Mouse (Mus musculus) kidney, adult 9 months (tissue): ENCODE measurements around the gene Dcps.
"Not testable (repeated sequence)": the region's sequence is repeated elsewhere in the genome, so short reads cannot be mapped to it uniquely, and the experiment has no call there.

ENCODE experiments used
- DNase-seq: peaks from one replicate; pipeline ENCODE4 v3.0.0; 2022

The Dcps gene

GRCm38 (mm10) chr9:35176124-35176659, 331 bp upstream of the Dcps start:
- DNase-seq, result no peak

- no peak for DNase-seq
These were observed 2.5 kb downstream of the Dcps start for GRCm38 (mm10) chr9:35173331-35173730.

GRCm38 (mm10) chr9:35170071-35170470, 5.8 kb downstream of the Dcps start:
- no peak for DNase-seq

GRCm38 (mm10) chr9:35166798-35167635, 8.8 kb downstream of the Dcps start:
- peak; percentile 89 for DNase-seq

GRCm38 (mm10) chr9:35166144-35166797, 9.6 kb downstream of the Dcps start:
- no peak for DNase-seq

GRCm38 (mm10) chr9:35164142-35164874, 11.6 kb downstream of the Dcps start:
- no peak for DNase-seq

GRCm38 (mm10) chr9:35163011-35163690, 12.7 kb downstream of the Dcps start:
- DNase-seq, result peak; percentile 54

- peak; percentile 44 for DNase-seq
These were observed 14.1 kb downstream of the Dcps start for GRCm38 (mm10) chr9:35161721-35162120.

GRCm38 (mm10) chr9:35160662-35161061, 15.2 kb downstream of the Dcps start:
- DNase-seq, result no peak

- peak; percentile 51 for DNase-seq
These were observed 17.4 kb downstream of the Dcps start for GRCm38 (mm10) chr9:35158477-35158876.

GRCm38 (mm10) chr9:35156862-35157261, 19.0 kb downstream of the Dcps start:
- DNase-seq, result no peak

GRCm38 (mm10) chr9:35156002-35156710, 19.7 kb downstream of the Dcps start:
- DNase-seq, result no peak

GRCm38 (mm10) chr9:35152923-35153322, 22.9 kb downstream of the Dcps start:
- no peak for DNase-seq

GRCm38 (mm10) chr9:35148822-35149221, 27.0 kb downstream of the Dcps start:
- DNase-seq, result peak; percentile 69

GRCm38 (mm10) chr9:35147261-35147660, 28.6 kb downstream of the Dcps start:
- DNase-seq, result not testable (repeated sequence)

- no peak for DNase-seq
These were observed 30.0 kb downstream of the Dcps start for GRCm38 (mm10) chr9:35145829-35146228.

- DNase-seq, result no peak
These were observed 30.7 kb downstream of the Dcps start for GRCm38 (mm10) chr9:35145118-35145517.

- no peak for DNase-seq
These were observed 33.6 kb downstream of the Dcps start for GRCm38 (mm10) chr9:35142221-35142620.

- no peak for DNase-seq
These were observed 36.6 kb downstream of the Dcps start for GRCm38 (mm10) chr9:35139231-35139744.

- peak; percentile 37 for DNase-seq
These were observed 37.8 kb downstream of the Dcps start for GRCm38 (mm10) chr9:35138029-35138428.

- DNase-seq, result no peak
These were observed 40.3 kb downstream of the Dcps start for GRCm38 (mm10) chr9:35135575-35135974.
